Mouse (Mus musculus) ES-E14 (cell line): Measurements from ENCODE around the gene Gm7879. TPM values are rescaled to one million over a fixed set of nuclear protein-coding genes. Genes with fewer than 3 reads are reported as not detected.

Source experiments
- DNase-seq: peaks from one replicate; pipeline ENCODE4 v3.0.0-alpha.2; 2013; ENCODE audit warnings: low read depth, low spot score
- H3K27ac ChIP-seq: 2 replicates; pipeline ENCODE4 v1.5.1; 2012; ENCODE audit warnings: low read depth, mild to moderate bottlenecking, low read length, moderate library complexity, mixed read lengths; ENCODE audit not compliant: poor library complexity, insufficient read depth, severe bottlenecking
- H3K36me3 ChIP-seq: 2 replicates; pipeline ENCODE4 v1.6.1; 2012; ENCODE audit warnings: mild to moderate bottlenecking, low read length, moderate library complexity, mixed read lengths; ENCODE audit not compliant: control insufficient read depth, poor library complexity, insufficient read depth, severe bottlenecking
- H3K4me1 ChIP-seq, 2 experiments: fragments of 150-350 bp in 1 of 2; sonication (generic) in 1 of 2; 2 replicates each; pipeline ENCODE4 v1.6.1; 2012; ENCODE audit warnings: low read length in 2 of 2, mild to moderate bottlenecking in 1 of 2, mixed read lengths in 1 of 2; ENCODE audit not compliant: control insufficient read depth in 2 of 2, insufficient read depth in 2 of 2, poor library complexity in 1 of 2
- H3K4me3 ChIP-seq, 2 experiments: fragments of 150-350 bp in 1 of 2; sonication (generic) in 1 of 2; 2 replicates each; pipeline ENCODE4 v1.5.1; 2012; ENCODE audit warnings: low read length in 2 of 2, low read depth in 1 of 2, mild to moderate bottlenecking in 1 of 2, mixed read lengths in 1 of 2; ENCODE audit not compliant: insufficient read depth in 1 of 2, poor library complexity in 1 of 2, severe bottlenecking in 1 of 2
- H3K9ac ChIP-seq: 2 replicates; pipeline ENCODE4 v1.6.1; 2012; ENCODE audit warnings: low read depth, mild to moderate bottlenecking, low read length, mixed read lengths; ENCODE audit not compliant: poor library complexity, insufficient read depth, severe bottlenecking
- H3K9me3 ChIP-seq: fragments of 150-350 bp; sonication (generic); 2 replicates; pipeline ENCODE4 v1.6.1; 2012; ENCODE audit warnings: low read depth, mild to moderate bottlenecking, low read length; ENCODE audit not compliant: control insufficient read depth, insufficient read depth
- CHD2 ChIP-seq: IDR thresholded peaks from 2 replicates; pipeline ENCODE4 v1.6.1; 2014; ENCODE audit warnings: mild to moderate bottlenecking, low read depth, low read length, inconsistent platforms
- HCFC1 ChIP-seq: IDR thresholded peaks from 2 replicates; pipeline ENCODE4 v1.6.1; 2012; ENCODE audit warnings: low read length, inconsistent platforms, borderline replicate concordance; ENCODE audit not compliant: insufficient read depth
- MAFK ChIP-seq: IDR thresholded peaks from 2 replicates; pipeline ENCODE4 v1.6.1; 2014; ENCODE audit warnings: mild to moderate bottlenecking, low read depth, low read length, inconsistent platforms; ENCODE audit not compliant: insufficient read depth
- ZC3H11A ChIP-seq: IDR thresholded peaks from 2 replicates; pipeline ENCODE4 v1.6.1; 2012; ENCODE audit warnings: low read depth, mild to moderate bottlenecking, inconsistent platforms, low read length, borderline replicate concordance
- ZNF384 ChIP-seq: IDR thresholded peaks from 2 replicates; pipeline ENCODE4 v1.6.1; 2012; ENCODE audit warnings: low read depth, low read length, inconsistent platforms
- in situ Hi-C, 2 experiments: fragments of 600-800 bp; cut with MboI; formaldehyde crosslinking; loops; one replicate each; pipeline ENCODE4 v1.15.1; 2025; ENCODE audit warnings: low sequenced_read_pairs in 2 of 2, inconsistent platforms in 1 of 2; ENCODE audit not compliant: unreplicated experiment in 2 of 2
- total RNA-seq: library from RNA; depleted of rRNA; stranded (reverse); fragments of 300-350 nt; gene quantifications from 2 replicates; pipeline ENCODE4 v1.2.3, GENCODE M21; 2012

The Gm7879 gene
- total RNA-seq, 1 experiment = 1.9 TPM

DNA sequence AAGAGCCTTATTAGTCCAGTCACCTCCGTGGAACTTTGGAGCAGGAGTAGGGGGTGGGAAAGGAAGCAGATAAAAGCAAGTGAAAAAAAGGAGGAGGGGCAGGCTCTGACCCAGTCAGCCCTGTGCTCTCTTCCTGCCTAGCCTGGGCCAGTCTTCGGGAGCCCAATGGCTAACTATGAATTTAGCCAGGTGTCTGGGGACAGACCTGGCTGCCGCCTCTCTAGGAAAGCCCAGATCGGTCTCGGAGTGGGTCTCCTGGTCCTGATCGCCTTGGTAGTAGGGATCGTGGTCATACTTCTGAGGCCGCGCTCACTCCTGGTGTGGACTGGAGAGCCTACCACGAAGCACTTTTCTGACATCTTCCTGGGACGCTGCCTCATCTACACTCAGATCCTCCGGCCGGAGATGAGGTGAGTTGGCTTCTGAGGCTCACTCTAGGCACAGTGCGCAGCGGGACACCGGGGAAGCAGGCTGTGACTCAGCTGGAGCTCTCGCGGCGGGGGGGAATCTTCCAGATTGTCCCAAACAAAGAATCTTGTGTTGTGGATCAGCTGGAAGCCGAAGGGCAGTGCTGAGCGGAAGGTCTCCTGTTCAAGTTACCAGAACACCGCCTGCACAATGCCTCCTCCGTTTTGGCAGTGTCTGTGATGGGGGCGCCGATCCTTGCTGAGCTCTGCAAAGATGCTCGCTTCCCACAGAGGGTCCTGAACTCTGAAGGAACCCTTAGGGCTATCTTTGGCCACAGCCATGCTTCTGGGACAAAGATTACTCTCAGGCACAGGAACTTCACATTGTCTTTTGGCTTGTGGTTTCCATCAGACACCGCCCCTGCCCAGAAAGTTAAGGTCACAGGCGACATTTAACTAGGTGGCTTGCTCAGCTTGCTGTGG lies 44.0 kb upstream of the Gm7879 start:
- Histone ChIP-seq H3K9me3 (no peaks in the 10 kb centered on the region), H3K27ac (peak overlapping the region; percentile 93), H3K4me1 (peaks cover 10 to 17% of the 10 kb centered on the region in 2 experiments; a peak in 2 of 4 replicates), H3K4me3 (peak overlapping the region; percentile 54 to 56), H3K9ac (peak overlapping the region; percentile 72; the same call in 1 of the 2 replicates), H3K36me3 (no peaks in the 10 kb centered on the region)
- TF ChIP-seq MAFK = no peak
- TF ChIP-seq HCFC1 = no peak
- no peak for TF ChIP-seq ZNF384
- TF ChIP-seq CHD2 = no peak
- TF ChIP-seq ZC3H11A = no peak
- peak; percentile 94 for DNase-seq
- in situ Hi-C loops = no loop called here

DNA sequence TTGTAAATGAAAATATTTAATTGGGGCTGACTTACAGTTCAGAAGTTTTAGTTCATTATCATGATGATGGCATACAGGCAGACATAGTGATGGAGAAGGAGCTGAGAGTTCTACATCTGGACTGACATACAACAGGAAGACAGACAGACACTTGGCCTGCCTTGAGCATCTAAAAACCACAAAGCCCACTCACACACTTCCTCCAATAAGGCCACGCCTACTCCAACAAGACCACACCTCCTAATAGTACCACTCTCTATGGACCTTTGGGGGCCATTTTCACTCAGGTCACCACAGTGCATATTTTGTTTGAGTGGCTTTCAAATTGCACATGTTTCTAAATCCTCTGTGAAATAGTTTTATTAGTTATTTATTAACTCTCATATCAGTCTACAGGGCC lies 41.1 kb upstream of the Gm7879 start:
- H3K27ac ChIP-seq = no peak overlapping the region
- in situ Hi-C loops = no loop called here
- H3K9ac ChIP-seq = no peak overlapping the region
- H3K36me3 ChIP-seq = no peaks in the 10 kb centered on the region
- no peaks in the 10 kb centered on the region for H3K9me3 ChIP-seq
- TF ChIP-seq ZNF384 (no peak), ZC3H11A (no peak), CHD2 (no peak), HCFC1 (no peak), MAFK (no peak)
- no peak overlapping the region for H3K4me3 ChIP-seq
- peaks cover 10 to 12% of the 10 kb centered on the region in 2 experiments; a peak in 2 of 4 replicates for H3K4me1 ChIP-seq
- DNase-seq = no peak

DNA sequence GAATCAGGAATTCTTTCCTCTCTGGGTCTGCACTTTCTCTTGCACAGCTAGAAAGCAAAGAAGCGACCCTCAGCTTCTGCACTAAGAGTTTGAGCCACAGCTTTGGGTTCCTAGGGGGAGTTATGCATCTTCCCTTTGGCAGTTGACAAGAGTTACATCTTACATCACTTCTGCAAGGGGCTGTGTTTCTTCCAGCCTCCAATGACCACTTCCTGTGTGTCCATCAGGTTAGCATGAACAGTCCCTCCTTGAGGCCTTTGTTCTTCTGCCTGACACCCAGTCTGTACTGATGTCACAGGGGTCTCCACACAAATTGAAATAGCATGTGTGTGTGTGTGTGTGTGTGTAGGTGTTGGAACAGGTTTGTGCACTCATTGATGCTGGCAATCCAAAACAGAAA lies 40.3 kb upstream of the Gm7879 start:
- H3K9me3 ChIP-seq = no peaks in the 10 kb centered on the region
- no peaks in the 10 kb centered on the region for H3K36me3 ChIP-seq
- H3K4me1 ChIP-seq = peaks cover 8 to 10% of the 10 kb centered on the region in 2 experiments; a peak in 2 of 4 replicates
- no peak overlapping the region for H3K4me3 ChIP-seq
- DNase-seq = no peak
- in situ Hi-C loops = no loop called here
- no peak overlapping the region for H3K27ac ChIP-seq
- no peak overlapping the region for H3K9ac ChIP-seq
- TF ChIP-seq ZNF384 (no peak), CHD2 (no peak), MAFK (no peak), ZC3H11A (no peak), HCFC1 (no peak)

DNA sequence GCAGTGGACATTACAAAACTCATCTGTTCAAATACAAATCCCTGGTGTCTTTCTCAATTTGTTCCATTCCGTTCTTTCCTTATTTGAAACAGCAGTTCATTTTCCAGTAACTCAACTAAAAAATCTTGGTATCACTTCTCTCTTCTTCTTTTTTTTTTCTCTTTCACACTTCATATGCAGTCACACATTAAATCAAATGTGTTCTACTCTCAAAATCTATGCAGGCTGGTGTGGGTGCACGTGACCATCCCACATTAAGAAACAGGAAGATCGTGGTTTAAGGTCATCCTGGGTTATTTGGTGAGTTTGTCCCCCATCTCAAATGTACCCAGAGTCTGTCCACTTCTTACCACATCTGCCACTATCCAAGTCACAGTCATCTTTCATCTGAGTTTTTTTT lies 30.9 kb upstream of the Gm7879 start:
- no peak overlapping the region for H3K27ac ChIP-seq
- no peaks in the 10 kb centered on the region for H3K36me3 ChIP-seq
- H3K9me3 ChIP-seq = no peaks in the 10 kb centered on the region
- H3K9ac ChIP-seq = no peak overlapping the region
- H3K4me3 ChIP-seq = no peak overlapping the region
- DNase-seq = no peak
- H3K4me1 ChIP-seq = no peaks in the 10 kb centered on the region
- TF ChIP-seq HCFC1 (no peak), ZC3H11A (no peak), ZNF384 (no peak), MAFK (no peak), CHD2 (no peak)
- in situ Hi-C loops = no loop called here
